Mouse (Mus musculus): ENCODE measurements at regions not wholly inside any gene's neighbourhood (a gene's known extent, or its start where the extent isn't known, plus 50 kb on each side); places are given as distances from the start of the nearest gene placed in this dataset.
"Not testable (repeated sequence)": the region's sequence is repeated elsewhere in the genome, so short reads cannot be mapped to it uniquely, and the experiment has no call there.

GRCm38 (mm10) chr2:79025678-79026077, 157.8 kb downstream of the Ube2e3 start:
- no peak overlapping the region for H3K4me3 ChIP-seq (ENCODE audit: low read depth, low read length)
- 82% methylated on average over 4 of the region's 4 CpGs for WGBS
- H3K9ac ChIP-seq (replicated peaks; ENCODE audit: low read depth, low read length), result no peak overlapping the region
- H3K27ac ChIP-seq (ENCODE audit: low read depth), result no peak overlapping the region
- no peaks in the 10 kb centered on the region for H3K4me1 ChIP-seq (ENCODE audit: control insufficient read depth, insufficient read depth)
- TF ChIP-seq CTCF (IDR thresholded peaks at IDR 0.05; ENCODE audit: low read depth), result no peak
- TF ChIP-seq EP300 (IDR thresholded peaks at IDR 0.05; ENCODE audit: low read depth), result no peak
- no peaks in the 10 kb centered on the region for H3K36me3 ChIP-seq (replicated peaks; ENCODE audit: control insufficient read depth, insufficient read depth, low read length)
- H3K4me2 ChIP-seq (ENCODE audit: low read depth, low read length), result no peak overlapping the region
- no peaks in the 10 kb centered on the region for H3K27me3 ChIP-seq (ENCODE audit: control insufficient read depth, insufficient read depth, low read length)
- DNase-seq (ENCODE audit: low spot score) (no peak), ATAC-seq (ENCODE audit: insufficient read depth, low read depth) (no peak)
- H3K9me3 ChIP-seq (replicated peaks; ENCODE audit: control insufficient read depth, low read length), result no peaks in the 10 kb centered on the region

- Histone ChIP-seq H3K27ac (ENCODE audit: low read depth) (no peak overlapping the region), H3K9ac (replicated peaks; ENCODE audit: low read depth, low read length) (no peak overlapping the region), H3K9me3 (replicated peaks; ENCODE audit: control insufficient read depth, low read length) (no peaks in the 10 kb centered on the region), H3K27me3 (ENCODE audit: control insufficient read depth, insufficient read depth, low read length) (no peaks in the 10 kb centered on the region), H3K4me1 (ENCODE audit: control insufficient read depth, insufficient read depth) (no peaks in the 10 kb centered on the region), H3K4me3 (ENCODE audit: low read depth, low read length) (no peak overlapping the region), H3K36me3 (replicated peaks; ENCODE audit: control insufficient read depth, insufficient read depth, low read length) (no peaks in the 10 kb centered on the region), H3K4me2 (ENCODE audit: low read depth, low read length) (no peak overlapping the region)
- no peak for DNase-seq (ENCODE audit: low spot score)
- ATAC-seq (ENCODE audit: insufficient read depth, low read depth), result no peak
- TF ChIP-seq EP300 (IDR thresholded peaks at IDR 0.05; ENCODE audit: low read depth), result no peak
- TF ChIP-seq CTCF (IDR thresholded peaks at IDR 0.05; ENCODE audit: low read depth), result no peak
- 29% methylated on average over 1 of the region's 1 CpGs for WGBS
Measured at GRCm38 (mm10) chr2:79030990-79031389, 163.1 kb downstream of the Ube2e3 start.

DNA sequence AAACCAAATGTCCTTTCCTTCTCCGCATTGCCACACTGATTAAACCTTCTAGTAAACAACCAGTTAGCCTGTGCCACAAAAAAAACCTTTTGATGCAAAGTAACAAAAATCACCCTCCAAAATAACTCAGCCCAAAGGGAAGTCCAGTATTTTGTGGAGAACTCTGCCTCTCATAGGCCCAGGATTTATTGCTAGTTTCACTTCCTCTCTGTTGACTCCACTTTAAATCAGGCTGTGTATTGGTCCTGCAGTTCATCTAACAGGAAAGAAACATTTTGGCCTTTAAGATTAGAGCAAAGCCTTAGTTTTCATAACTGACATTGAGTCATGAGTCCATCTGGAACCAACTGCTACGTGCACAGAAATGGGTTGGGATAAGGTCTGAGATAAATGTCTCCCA, 168.4 kb downstream of the Ube2e3 start:
- no peaks in the 10 kb centered on the region for H3K27me3 ChIP-seq (ENCODE audit: control insufficient read depth, insufficient read depth, low read length)
- no peaks in the 10 kb centered on the region for H3K36me3 ChIP-seq (replicated peaks; ENCODE audit: control insufficient read depth, insufficient read depth, low read length)
- ATAC-seq (ENCODE audit: insufficient read depth, low read depth) (no peak), DNase-seq (ENCODE audit: low spot score) (no peak)
- no peak overlapping the region for H3K4me3 ChIP-seq (ENCODE audit: low read depth, low read length)
- peaks cover 4% of the 10 kb centered on the region; the same call in 1 of the 2 replicates for H3K4me1 ChIP-seq (ENCODE audit: control insufficient read depth, insufficient read depth)
- WGBS, result 69% methylated on average over 2 of the region's 2 CpGs
- TF ChIP-seq CTCF (IDR thresholded peaks at IDR 0.05; ENCODE audit: low read depth) (no peak), EP300 (IDR thresholded peaks at IDR 0.05; ENCODE audit: low read depth) (no peak)
- H3K9me3 ChIP-seq (replicated peaks; ENCODE audit: control insufficient read depth, low read length), result no peaks in the 10 kb centered on the region
- no peak overlapping the region for H3K27ac ChIP-seq (ENCODE audit: low read depth)
- no peak overlapping the region for H3K4me2 ChIP-seq (ENCODE audit: low read depth, low read length)
- H3K9ac ChIP-seq (replicated peaks; ENCODE audit: low read depth, low read length), result no peak overlapping the region

- no peaks in the 10 kb centered on the region for H3K27me3 ChIP-seq (ENCODE audit: control insufficient read depth, insufficient read depth, low read length)
- TF ChIP-seq EP300 (IDR thresholded peaks at IDR 0.05; ENCODE audit: low read depth), result no peak
- no peak for TF ChIP-seq CTCF (IDR thresholded peaks at IDR 0.05; ENCODE audit: low read depth)
- 43% methylated on average over 5 of the region's 5 CpGs for WGBS
Measured at GRCm38 (mm10) chr2:79038624-79039023, 170.7 kb downstream of the Ube2e3 start.

DNA sequence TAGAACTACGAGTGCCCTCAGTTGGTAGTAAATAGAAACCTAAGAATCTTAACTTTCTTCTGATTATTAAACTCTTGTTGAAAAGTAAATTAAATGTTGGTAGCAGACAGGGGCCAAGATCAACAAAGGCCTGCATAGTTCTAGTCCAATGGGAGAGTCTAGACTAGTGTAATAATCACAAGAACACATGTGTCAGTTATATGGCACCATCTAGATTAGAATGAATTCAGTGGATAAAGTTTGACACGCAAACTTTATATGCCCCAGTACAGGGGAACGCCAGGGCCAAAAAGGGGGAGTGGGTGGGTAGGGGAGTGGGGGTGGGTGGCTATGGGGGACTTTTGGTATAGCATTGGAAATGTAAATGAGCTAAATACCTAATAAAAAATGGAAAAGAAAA, 176.9 kb downstream of the Ube2e3 start:
- not testable (repeated sequence) for H3K4me1 ChIP-seq (ENCODE audit: control insufficient read depth, insufficient read depth); ATAC-seq (ENCODE audit: insufficient read depth, low read depth); H3K4me2 ChIP-seq (ENCODE audit: low read depth, low read length); H3K27ac ChIP-seq (ENCODE audit: low read depth); H3K9me3 ChIP-seq (replicated peaks; ENCODE audit: control insufficient read depth, low read length); DNase-seq (ENCODE audit: low spot score); H3K9ac ChIP-seq (replicated peaks; ENCODE audit: low read depth, low read length); H3K27me3 ChIP-seq (ENCODE audit: control insufficient read depth, insufficient read depth, low read length); H3K36me3 ChIP-seq (replicated peaks; ENCODE audit: control insufficient read depth, insufficient read depth, low read length); H3K4me3 ChIP-seq (ENCODE audit: low read depth, low read length)
- WGBS, result 79% methylated on average over 3 of the region's 3 CpGs

More at GRCm38 (mm10) chr2:79038624-79039023, 170.7 kb downstream of the Ube2e3 start:
- Histone ChIP-seq H3K27ac (ENCODE audit: low read depth) (no peak overlapping the region), H3K9me3 (replicated peaks; ENCODE audit: control insufficient read depth, low read length) (no peaks in the 10 kb centered on the region), H3K4me2 (ENCODE audit: low read depth, low read length) (no peak overlapping the region), H3K4me1 (ENCODE audit: control insufficient read depth, insufficient read depth) (peaks cover 4% of the 10 kb centered on the region; the same call in 1 of the 2 replicates), H3K9ac (replicated peaks; ENCODE audit: low read depth, low read length) (no peak overlapping the region), H3K4me3 (ENCODE audit: low read depth, low read length) (no peak overlapping the region), H3K36me3 (replicated peaks; ENCODE audit: control insufficient read depth, insufficient read depth, low read length) (no peaks in the 10 kb centered on the region)
- DNase-seq (ENCODE audit: low spot score) (no peak), ATAC-seq (ENCODE audit: insufficient read depth, low read depth) (no peak)

DNA sequence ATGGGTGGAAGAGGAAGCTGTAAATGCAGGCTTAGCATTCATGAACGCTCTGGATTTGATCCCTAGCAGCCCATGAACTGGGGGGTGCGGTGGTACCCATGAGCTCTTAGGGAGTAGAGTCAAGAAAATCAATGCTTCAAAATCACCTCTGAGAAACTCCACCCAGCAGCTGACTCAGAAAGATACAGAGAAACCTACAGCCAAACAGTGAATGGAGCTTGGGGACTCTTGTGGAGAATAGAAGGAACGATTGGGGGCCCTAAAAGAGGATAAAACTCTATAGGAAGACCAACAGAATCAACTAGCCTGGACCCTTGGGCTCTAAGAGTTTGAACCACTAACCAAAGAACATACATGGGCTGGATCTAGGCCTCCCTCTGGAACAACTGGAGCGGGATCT, 177.6 kb downstream of the Ube2e3 start:
- Histone ChIP-seq H3K9me3 (replicated peaks; ENCODE audit: control insufficient read depth, low read length) (no peaks in the 10 kb centered on the region), H3K4me1 (ENCODE audit: control insufficient read depth, insufficient read depth) (no peaks in the 10 kb centered on the region), H3K9ac (replicated peaks; ENCODE audit: low read depth, low read length) (no peak overlapping the region), H3K27me3 (ENCODE audit: control insufficient read depth, insufficient read depth, low read length) (no peaks in the 10 kb centered on the region), H3K36me3 (replicated peaks; ENCODE audit: control insufficient read depth, insufficient read depth, low read length) (no peaks in the 10 kb centered on the region), H3K4me3 (ENCODE audit: low read depth, low read length) (no peak overlapping the region), H3K27ac (ENCODE audit: low read depth) (no peak overlapping the region), H3K4me2 (ENCODE audit: low read depth, low read length) (no peak overlapping the region)
- ATAC-seq (ENCODE audit: insufficient read depth, low read depth), result no peak
- TF ChIP-seq CTCF (IDR thresholded peaks at IDR 0.05; ENCODE audit: low read depth), result no peak
- TF ChIP-seq EP300 (IDR thresholded peaks at IDR 0.05; ENCODE audit: low read depth), result no peak
- WGBS, result 74% methylated on average over 4 of the region's 4 CpGs
- DNase-seq (ENCODE audit: low spot score), result no peak
